Mouse (Mus musculus) frontal cortex, postnatal 25 days (tissue): ENCODE measurements around the gene Ankfn1.

ENCODE experiments used
- DNase-seq, 2 experiments: peaks; one replicate each; pipeline ENCODE4 v3.0.0; 2022; ENCODE audit warnings: low spot score in 2 of 2

Ankfn1 gene

GRCm38 (mm10) chr11:89370373-89370772 lies 407.1 kb downstream of the Ankfn1 start:
- no peak for DNase-seq

GRCm38 (mm10) chr11:89363981-89364380 lies 413.5 kb downstream of the Ankfn1 start:
- no peak for DNase-seq

- DNase-seq = no peak
These were observed 416.6 kb downstream of the Ankfn1 start for GRCm38 (mm10) chr11:89360895-89361294.

GRCm38 (mm10) chr11:89358546-89358945 lies 418.9 kb downstream of the Ankfn1 start:
- DNase-seq = no peak

- DNase-seq = no peak
These were observed 421.0 kb downstream of the Ankfn1 start for GRCm38 (mm10) chr11:89356479-89356878.

- DNase-seq = no peak
These were observed 421.4 kb downstream of the Ankfn1 start for GRCm38 (mm10) chr11:89356018-89356417.

GRCm38 (mm10) chr11:89340238-89340637 lies 437.2 kb downstream of the Ankfn1 start:
- no peak for DNase-seq
